Mouse (Mus musculus): ENCODE data around the gene Nox3. TPM values are rescaled to one million over a fixed set of nuclear protein-coding genes. Genes with fewer than 3 reads are reported as not detected.

Gene Nox3
- polyA plus RNA-seq, 1 experiment, result not detected

DNA sequence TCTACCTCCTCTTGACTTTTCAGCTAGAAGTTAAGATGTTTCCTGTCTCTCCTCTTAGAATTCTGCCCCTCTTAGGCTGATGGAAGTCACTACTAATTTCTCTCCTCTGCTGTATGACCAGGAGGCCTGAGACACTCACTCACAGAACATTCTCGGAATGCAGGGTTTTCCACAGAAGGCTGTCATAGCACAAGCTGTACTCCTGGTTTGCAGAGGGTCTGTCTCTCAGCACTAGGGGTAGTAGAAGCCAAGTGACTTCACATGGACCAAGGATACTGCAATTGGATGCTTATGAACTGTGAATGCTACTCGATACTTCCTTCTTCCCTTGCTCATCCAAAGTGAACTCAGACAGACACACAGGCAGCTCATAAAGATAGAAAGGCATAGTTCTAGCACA is 52.5 kb downstream of the Nox3 start:
- Histone ChIP-seq H3K4me2 (ENCODE audit: low read depth) (no peak overlapping the region), H3K4me3 (no peak overlapping the region), H3K36me3 (ENCODE audit: control insufficient read depth, insufficient read depth) (no peaks in the 10 kb centered on the region), H3K27me3 (ENCODE audit: control insufficient read depth, insufficient read depth, insufficient read length) (no peaks in the 10 kb centered on the region), H3ac (ENCODE audit: control insufficient read depth, insufficient read length) (no peak overlapping the region), H3K79me2 (ENCODE audit: control insufficient read depth, insufficient read depth) (no peaks in the 10 kb centered on the region)
- no peak for TF ChIP-seq MYOD1 (IDR thresholded peaks at IDR 0.05; ENCODE audit: control insufficient read depth in 1 of 3, insufficient read length in 2 of 3, low read depth in 2 of 3)
- no peak for TF ChIP-seq POLR2AphosphoS2 (IDR thresholded peaks at IDR 0.05; ENCODE audit: insufficient read length, low read depth)
- TF ChIP-seq TCF3 (IDR thresholded peaks at IDR 0.05; ENCODE audit: insufficient read length, low read depth), result no peak

- H3K36me3 ChIP-seq (ENCODE audit: control insufficient read depth, insufficient read depth), result no peaks in the 10 kb centered on the region
- H3K4me2 ChIP-seq (ENCODE audit: low read depth), result no peak overlapping the region
- TF ChIP-seq MYOG (IDR thresholded peaks at IDR 0.05; ENCODE audit: control insufficient read depth in 1 of 3, insufficient read depth in 1 of 3, insufficient read length in 2 of 3, low read depth in 2 of 3) (no peak), CEBPB (IDR thresholded peaks at IDR 0.05; ENCODE audit: insufficient read depth, poor library complexity, severe bottlenecking) (no peak), REST (IDR thresholded peaks at IDR 0.05; ENCODE audit: insufficient read depth, insufficient read length) (no peak), SRF (IDR thresholded peaks at IDR 0.05; ENCODE audit: control insufficient read depth, insufficient read length, low read depth) (no peak), POLR2AphosphoS2 (IDR thresholded peaks at IDR 0.05; ENCODE audit: insufficient read length, low read depth) (no peak), MYOD1 (IDR thresholded peaks at IDR 0.05; ENCODE audit: control insufficient read depth in 1 of 3, insufficient read length in 2 of 3, low read depth in 2 of 3) (no peak), E2F4 (IDR thresholded peaks at IDR 0.05; ENCODE audit: insufficient read depth) (no peak), MAX (IDR thresholded peaks at IDR 0.05; ENCODE audit: low read depth) (no peak), TCF12 (IDR thresholded peaks at IDR 0.05; ENCODE audit: insufficient read depth, poor library complexity, severe bottlenecking) (no peak)
- no peak overlapping the region for H3ac ChIP-seq (ENCODE audit: control insufficient read depth, insufficient read length)
- no peaks in the 10 kb centered on the region for H3K27me3 ChIP-seq (ENCODE audit: control insufficient read depth, insufficient read depth, insufficient read length)
- H3K79me2 ChIP-seq (ENCODE audit: control insufficient read depth, insufficient read depth), result no peaks in the 10 kb centered on the region
- H3K4me3 ChIP-seq, result no peak overlapping the region
Observed at GRCm38 (mm10) chr17:3641456-3641855, 54.6 kb downstream of the Nox3 start.

DNA sequence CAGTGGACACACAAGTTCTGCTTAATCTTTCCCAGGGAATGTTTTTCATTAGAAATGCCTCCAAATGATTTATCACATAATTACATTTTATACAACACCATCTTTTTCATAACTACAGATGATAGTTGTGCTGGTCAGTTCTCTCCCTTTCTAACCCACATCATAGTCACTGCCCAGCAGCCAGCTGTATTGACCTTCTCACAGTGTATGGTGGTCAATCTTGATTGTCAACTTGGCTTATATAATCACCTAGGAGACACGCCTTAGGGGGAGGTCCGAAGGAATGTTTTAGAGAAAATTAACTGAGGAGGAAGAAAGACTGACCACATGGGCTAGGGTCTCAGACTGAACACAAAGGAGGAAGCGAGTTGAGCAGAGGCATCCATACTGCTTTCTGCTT is 57.3 kb downstream of the Nox3 start:
- Histone ChIP-seq H3K27me3 (ENCODE audit: control insufficient read depth, insufficient read depth, insufficient read length) (no peaks in the 10 kb centered on the region), H3K79me2 (ENCODE audit: control insufficient read depth, insufficient read depth) (no peaks in the 10 kb centered on the region), H3K4me3 (no peak overlapping the region), H3K4me2 (ENCODE audit: low read depth) (no peak overlapping the region), H3ac (ENCODE audit: control insufficient read depth, insufficient read length) (no peak overlapping the region), H3K36me3 (ENCODE audit: control insufficient read depth, insufficient read depth) (no peaks in the 10 kb centered on the region)
- TF ChIP-seq SRF (IDR thresholded peaks at IDR 0.05; ENCODE audit: control insufficient read depth, insufficient read length, low read depth) (no peak), MYOD1 (IDR thresholded peaks at IDR 0.05; ENCODE audit: control insufficient read depth in 1 of 3, insufficient read length in 2 of 3, low read depth in 2 of 3) (no peak), USF1 (IDR thresholded peaks at IDR 0.05; ENCODE audit: low read depth) (no peak), CEBPB (IDR thresholded peaks at IDR 0.05; ENCODE audit: insufficient read depth, poor library complexity, severe bottlenecking) (no peak), TCF3 (IDR thresholded peaks at IDR 0.05; ENCODE audit: insufficient read length, low read depth) (no peak), TCF12 (IDR thresholded peaks at IDR 0.05; ENCODE audit: insufficient read depth, poor library complexity, severe bottlenecking) (no peak), POLR2AphosphoS2 (IDR thresholded peaks at IDR 0.05; ENCODE audit: insufficient read length, low read depth) (no peak), REST (IDR thresholded peaks at IDR 0.05; ENCODE audit: insufficient read depth, insufficient read length) (no peak), E2F4 (IDR thresholded peaks at IDR 0.05; ENCODE audit: insufficient read depth) (no peak), MYOG (IDR thresholded peaks at IDR 0.05; ENCODE audit: control insufficient read depth in 1 of 3, insufficient read depth in 1 of 3, insufficient read length in 2 of 3, low read depth in 2 of 3) (no peak), POLR2A (IDR thresholded peaks at IDR 0.05; ENCODE audit: insufficient read length, low read depth) (no peak), MAX (IDR thresholded peaks at IDR 0.05; ENCODE audit: low read depth) (no peak)

- TF ChIP-seq REST (IDR thresholded peaks at IDR 0.05; ENCODE audit: insufficient read depth, insufficient read length) (no peak), CEBPB (IDR thresholded peaks at IDR 0.05; ENCODE audit: insufficient read depth, poor library complexity, severe bottlenecking) (no peak), MAX (IDR thresholded peaks at IDR 0.05; ENCODE audit: low read depth) (no peak), POLR2AphosphoS2 (IDR thresholded peaks at IDR 0.05; ENCODE audit: insufficient read length, low read depth) (no peak), MYOG (IDR thresholded peaks at IDR 0.05; ENCODE audit: control insufficient read depth in 1 of 3, insufficient read depth in 1 of 3, insufficient read length in 2 of 3, low read depth in 2 of 3) (no peak), MYOD1 (IDR thresholded peaks at IDR 0.05; ENCODE audit: control insufficient read depth in 1 of 3, insufficient read length in 2 of 3, low read depth in 2 of 3) (no peak)
- no peaks in the 10 kb centered on the region for H3K27me3 ChIP-seq (ENCODE audit: control insufficient read depth, insufficient read depth, insufficient read length)
- no peak overlapping the region for H3K4me3 ChIP-seq
- no peaks in the 10 kb centered on the region for H3K79me2 ChIP-seq (ENCODE audit: control insufficient read depth, insufficient read depth)
- no peak overlapping the region for H3K4me2 ChIP-seq (ENCODE audit: low read depth)
- H3K36me3 ChIP-seq (ENCODE audit: control insufficient read depth, insufficient read depth), result no peaks in the 10 kb centered on the region
- H3ac ChIP-seq (ENCODE audit: control insufficient read depth, insufficient read length), result no peak overlapping the region
Observed at GRCm38 (mm10) chr17:3632501-3632900, 63.6 kb downstream of the Nox3 start.

DNA sequence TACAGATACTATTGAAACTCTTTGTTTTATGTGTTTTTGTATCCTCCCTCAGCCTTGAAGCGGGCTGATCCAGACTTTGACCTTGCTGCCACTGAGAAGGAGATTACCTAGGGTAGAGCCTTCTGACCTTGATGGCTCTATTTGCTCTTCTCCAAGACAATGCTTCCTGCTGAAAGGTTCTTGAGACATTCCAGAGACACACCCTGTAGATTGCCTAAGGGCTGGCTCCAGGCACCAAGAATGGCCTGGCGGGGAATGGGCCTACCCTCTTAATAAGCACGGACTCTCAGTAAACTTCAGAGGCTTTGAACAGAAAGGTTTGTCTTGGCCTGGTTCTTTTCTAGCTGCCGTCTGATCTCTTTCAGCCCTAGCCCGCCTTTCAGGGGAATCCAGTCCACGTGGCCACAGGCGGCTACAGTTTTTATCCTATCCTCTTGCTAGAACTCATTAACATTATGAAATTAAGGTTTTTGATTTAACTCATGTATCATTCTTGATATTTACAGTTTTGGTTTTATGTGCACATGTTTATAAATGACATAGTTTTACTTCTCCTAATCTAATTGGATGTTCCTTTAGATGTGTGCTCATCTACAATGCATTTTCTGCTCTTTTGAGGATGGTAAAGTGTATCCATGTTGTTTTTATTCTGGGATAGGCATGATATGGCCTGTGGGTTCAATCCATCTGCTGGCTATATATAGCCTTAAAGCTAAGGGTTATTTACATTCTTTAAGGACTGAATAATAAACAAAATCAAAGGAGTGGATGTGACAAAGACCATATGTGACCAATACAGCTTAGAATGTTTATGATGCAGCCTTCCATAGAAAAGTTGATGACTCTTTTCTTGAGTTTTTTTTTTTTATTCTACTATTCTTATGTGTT is 79.5 kb downstream of the Nox3 start:
- Histone ChIP-seq H3K4me3 (no peak overlapping the region), H3K4me2 (ENCODE audit: low read depth) (no peak overlapping the region), H3K79me2 (ENCODE audit: control insufficient read depth, insufficient read depth) (no peaks in the 10 kb centered on the region), H3K36me3 (ENCODE audit: control insufficient read depth, insufficient read depth) (no peaks in the 10 kb centered on the region), H3ac (ENCODE audit: control insufficient read depth, insufficient read length) (no peak overlapping the region), H3K27me3 (ENCODE audit: control insufficient read depth, insufficient read depth, insufficient read length) (no peaks in the 10 kb centered on the region)
- TF ChIP-seq TCF3 (IDR thresholded peaks at IDR 0.05; ENCODE audit: insufficient read length, low read depth), result no peak
- no peak for TF ChIP-seq CEBPB (IDR thresholded peaks at IDR 0.05; ENCODE audit: insufficient read depth, poor library complexity, severe bottlenecking)
